Mouse (Mus musculus) kidney, embryonic 16.5 days (tissue): ENCODE data around the gene Gm16181. TPM values are rescaled to one million over a fixed set of nuclear protein-coding genes. Genes with fewer than 3 reads are reported as not detected.

Experiments used
- ATAC-seq: fragments of 200-750 bp; cut with Nextera tagmentation; 2 replicates; pipeline ENCODE4 v1.8.0; 2017; ENCODE audit warnings: moderate TSS enrichment; ENCODE audit not compliant: low FRiP score, low TSS enrichment
- H3K27ac ChIP-seq: fragments of 300-500 bp; sonication (generic); 2 replicates; pipeline ENCODE4 v1.5.1; 2014; ENCODE audit warnings: low read length
- H3K27me3 ChIP-seq: fragments of 300-500 bp; sonication (generic); 2 replicates; pipeline ENCODE4 v1.6.1; 2014; ENCODE audit warnings: low read length, control low read depth, mixed read lengths; ENCODE audit not compliant: insufficient read depth
- H3K36me3 ChIP-seq: fragments of 300-500 bp; sonication (generic); 2 replicates; pipeline ENCODE4 v1.6.1; 2014; ENCODE audit warnings: low read length, control low read depth, mixed read lengths; ENCODE audit not compliant: insufficient read depth
- H3K4me1 ChIP-seq: fragments of 300-500 bp; sonication (generic); 2 replicates; pipeline ENCODE4 v1.6.1; 2014; ENCODE audit warnings: low read length, control low read depth, mixed read lengths; ENCODE audit not compliant: insufficient read depth
- H3K4me2 ChIP-seq: fragments of 300-500 bp; sonication (generic); replicated peaks from 2 replicates; pipeline ENCODE4 v1.6.1; 2014; ENCODE audit warnings: low read depth, low read length
- H3K4me3 ChIP-seq: fragments of 300-500 bp; sonication (generic); 2 replicates; pipeline ENCODE4 v1.5.1; 2014; ENCODE audit warnings: mild to moderate bottlenecking, low read length
- H3K9ac ChIP-seq: fragments of 300-500 bp; sonication (generic); replicated peaks from 2 replicates; pipeline ENCODE4 v1.6.1; 2014; ENCODE audit warnings: low read length
- H3K9me3 ChIP-seq: fragments of 300-500 bp; sonication (generic); 2 replicates; pipeline ENCODE4 v1.6.1; 2016; ENCODE audit warnings: low read length, control low read depth
- WGBS: fragments of 180-500 bp; shearing (Covaris S2); extraction: QIAGEN DNeasy Blood & Tissue Kit; methylation state at CpG from one replicate; pipeline ENCODE4 v1.1.7; 2014; 5-methylcytosine and 5-hydroxymethylcytosine counted together
- polyA plus RNA-seq: library from polyadenylated mRNA; unstranded; fragments of >200 nt; fragmentation: Nextera tagmentation; extraction: Ambion mirVana; gene quantifications from 2 replicates; pipeline ENCODE4 v1.2.1, GENCODE M21; 2015

The Gm16181 gene
- polyA plus RNA-seq: 0.56 and 0.62 TPM in 2 replicates

DNA sequence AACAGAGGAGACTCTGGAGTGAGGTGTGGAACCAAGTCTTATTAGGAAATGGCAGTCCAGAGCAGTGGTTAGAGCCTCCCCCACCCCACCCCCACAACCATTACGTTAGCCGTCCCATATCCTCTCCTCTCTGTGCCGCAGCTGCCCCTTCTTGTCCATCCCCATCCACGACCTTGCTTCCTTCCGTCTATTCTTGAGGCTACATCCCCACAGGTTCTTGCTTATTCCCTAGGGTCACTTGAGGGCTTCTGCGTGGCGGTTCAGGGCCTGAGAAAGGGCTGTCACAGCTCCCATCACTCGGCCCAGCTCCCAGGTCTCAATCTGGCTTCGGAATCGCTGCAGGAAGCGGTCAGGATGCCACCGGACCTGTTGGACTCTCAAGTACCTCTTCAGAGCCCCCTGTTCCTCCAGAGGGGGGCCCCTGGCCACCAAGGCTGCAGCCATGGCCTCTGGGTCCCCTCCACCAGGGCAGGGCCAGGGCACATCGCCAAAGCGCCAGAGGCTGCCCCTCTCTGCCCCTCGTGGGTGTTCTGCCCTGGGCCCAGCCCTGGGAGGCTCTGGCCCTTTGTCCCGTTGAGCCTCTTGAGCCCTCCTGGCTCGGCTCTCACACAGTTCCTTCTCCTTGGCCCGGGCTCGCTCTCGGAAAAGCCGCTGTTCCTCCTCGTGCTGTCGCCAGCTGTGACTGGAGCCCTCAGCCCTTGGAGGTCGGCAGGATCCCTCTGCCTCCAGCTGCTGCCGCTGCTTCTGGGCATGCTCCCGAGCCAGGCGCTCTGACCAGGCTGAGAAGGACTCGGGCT is at the start of gene Gm16181:
TSS of gene Gm16181 (plus strand) at position 679 of the 797 bp plus-strand sequence.
- H3K27me3 ChIP-seq: no peaks in the 10 kb centered on the region
- H3K27ac ChIP-seq: peak within 1 kb of the TSS; percentile 56
- peak within 1 kb of the TSS; percentile 17; the same call in 1 of the 2 replicates for H3K9ac ChIP-seq
- no peaks in the 10 kb centered on the region for H3K9me3 ChIP-seq
- H3K36me3 ChIP-seq: peaks cover 15% of the 10 kb centered on the region
- no peak within 1 kb of the TSS for H3K4me2 ChIP-seq
- H3K4me3 ChIP-seq: no peak within 1 kb of the TSS
- ATAC-seq: no peak; the same call in 1 of the 2 replicates
- 68% methylated on average over 28 of the region's 28 CpGs for WGBS
- H3K4me1 ChIP-seq: peaks cover 9% of the 10 kb centered on the region

DNA sequence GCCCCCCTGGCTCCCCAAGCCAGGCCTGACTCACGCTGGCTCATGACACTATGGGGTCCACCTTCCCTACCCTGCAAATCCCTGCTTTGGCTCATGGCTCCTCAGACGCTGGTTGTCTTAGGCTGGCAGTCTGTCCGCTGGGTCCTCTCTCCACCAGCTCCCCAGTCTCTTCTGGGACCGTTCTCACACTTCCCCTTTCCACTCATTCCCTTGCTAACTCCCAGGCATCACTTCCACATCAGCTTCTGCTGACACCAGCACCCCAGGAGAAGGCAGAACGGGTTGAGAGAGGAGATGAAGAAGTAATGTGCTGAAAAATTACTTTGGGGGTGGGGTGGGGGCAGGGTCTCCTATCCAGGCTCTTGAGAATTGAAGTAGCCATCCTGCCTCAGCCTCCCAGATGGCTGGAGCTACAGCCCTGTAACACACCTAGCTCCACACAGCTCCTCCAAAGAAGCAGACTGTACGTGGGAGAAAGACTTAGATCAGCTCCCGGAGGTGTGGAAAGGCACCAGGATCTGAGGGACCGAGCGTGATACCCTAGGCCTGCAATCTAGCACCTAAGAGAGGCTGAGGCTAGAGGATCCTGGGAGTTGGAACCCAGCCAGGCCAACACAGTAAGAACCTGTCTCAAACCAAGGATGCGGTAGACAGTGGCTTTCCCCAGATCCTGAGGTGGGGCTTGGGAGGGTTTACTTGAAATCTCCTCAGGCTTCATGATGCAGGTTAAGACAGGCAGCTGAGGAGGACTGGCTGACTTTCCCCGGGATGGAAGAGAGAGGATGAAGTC is 48.0 kb upstream of the Gm16181 start:
- Histone ChIP-seq H3K27ac (peak overlapping the region; percentile 69; the same call in 1 of the 2 replicates), H3K4me1 (no peaks in the 10 kb centered on the region), H3K9me3 (no peaks in the 10 kb centered on the region), H3K4me3 (no peak overlapping the region), H3K27me3 (no peaks in the 10 kb centered on the region), H3K36me3 (no peaks in the 10 kb centered on the region), H3K9ac (no peak overlapping the region), H3K4me2 (no peak overlapping the region)
- ATAC-seq: no peak
- WGBS: 68% methylated on average over 11 of the region's 11 CpGs

DNA sequence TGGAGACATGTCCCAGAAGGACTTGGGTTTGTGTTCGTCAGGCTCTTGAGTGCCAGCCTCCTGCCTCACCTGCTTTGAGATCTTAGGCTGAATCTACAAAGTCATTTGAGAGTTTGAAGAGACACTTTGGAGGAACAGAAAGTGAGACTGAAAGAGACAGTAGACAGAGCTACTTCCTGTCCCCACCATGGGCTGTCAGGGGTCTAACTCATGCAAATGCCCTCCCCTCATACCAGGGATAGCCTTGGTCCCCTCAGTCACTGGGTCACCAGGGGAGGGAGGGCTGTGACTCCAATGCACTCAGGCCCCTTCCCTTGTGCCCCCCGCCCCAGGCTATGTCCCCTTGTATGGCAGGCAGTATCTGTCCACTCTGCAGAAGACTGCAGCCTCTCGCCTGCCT is 47.3 kb upstream of the Gm16181 start:
- no peaks in the 10 kb centered on the region for H3K4me1 ChIP-seq
- H3K9me3 ChIP-seq: no peaks in the 10 kb centered on the region
- no peak overlapping the region for H3K9ac ChIP-seq
- no peaks in the 10 kb centered on the region for H3K36me3 ChIP-seq
- no peak overlapping the region for H3K4me3 ChIP-seq
- ATAC-seq: no peak
- H3K4me2 ChIP-seq: no peak overlapping the region
- no peaks in the 10 kb centered on the region for H3K27me3 ChIP-seq
- 77% methylated on average over 3 of the region's 3 CpGs for WGBS
- peak overlapping the region; percentile 69 for H3K27ac ChIP-seq

DNA sequence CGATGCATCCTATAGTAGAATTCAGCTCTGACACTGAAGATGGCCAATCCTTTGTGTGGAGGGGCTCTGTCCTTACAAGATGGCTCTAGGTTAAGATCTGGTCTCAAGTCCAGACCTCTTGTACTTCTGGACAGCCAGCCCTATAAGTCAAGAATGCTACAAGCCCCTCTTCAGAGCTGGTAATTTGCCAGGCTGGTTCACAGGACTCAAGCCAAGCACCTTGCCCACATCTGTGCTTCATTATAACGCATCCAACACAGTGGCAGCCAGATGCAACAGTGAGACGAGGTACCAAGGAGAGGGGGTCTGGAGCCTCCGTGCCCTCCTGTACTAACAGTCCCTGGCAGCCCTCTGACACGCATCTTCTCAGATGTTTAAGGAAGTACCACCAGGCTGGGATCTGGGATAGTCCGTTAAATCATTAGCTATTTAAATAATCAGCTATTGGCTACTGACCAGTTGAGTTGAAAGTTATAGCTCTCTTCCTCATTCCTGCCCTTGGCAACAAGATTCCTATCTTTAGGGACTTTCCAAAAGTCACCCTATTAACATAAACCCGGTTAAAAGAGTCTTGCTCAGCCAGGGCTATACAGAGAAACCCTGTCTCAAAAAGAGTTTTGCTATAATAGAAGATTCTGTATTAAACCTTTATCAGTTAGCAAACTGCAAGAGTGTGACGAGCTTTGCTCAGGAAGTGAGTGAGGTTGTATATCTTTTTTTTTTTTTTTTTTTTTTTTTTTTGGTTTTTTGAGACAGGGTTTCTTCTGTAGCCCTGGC is 46.2 kb upstream of the Gm16181 start:
- Histone ChIP-seq H3K36me3 (no peaks in the 10 kb centered on the region), H3K4me1 (no peaks in the 10 kb centered on the region), H3K9ac (0 out of 2 replicates have a peak overlapping the region, but pooled peaks have one; percentile 32), H3K27ac (peak overlapping the region; percentile 69; the same call in 1 of the 2 replicates), H3K4me3 (no peak overlapping the region), H3K27me3 (no peaks in the 10 kb centered on the region), H3K4me2 (no peak overlapping the region), H3K9me3 (no peaks in the 10 kb centered on the region)
- no peak for ATAC-seq
- 64% methylated on average over 8 of the region's 8 CpGs for WGBS

DNA sequence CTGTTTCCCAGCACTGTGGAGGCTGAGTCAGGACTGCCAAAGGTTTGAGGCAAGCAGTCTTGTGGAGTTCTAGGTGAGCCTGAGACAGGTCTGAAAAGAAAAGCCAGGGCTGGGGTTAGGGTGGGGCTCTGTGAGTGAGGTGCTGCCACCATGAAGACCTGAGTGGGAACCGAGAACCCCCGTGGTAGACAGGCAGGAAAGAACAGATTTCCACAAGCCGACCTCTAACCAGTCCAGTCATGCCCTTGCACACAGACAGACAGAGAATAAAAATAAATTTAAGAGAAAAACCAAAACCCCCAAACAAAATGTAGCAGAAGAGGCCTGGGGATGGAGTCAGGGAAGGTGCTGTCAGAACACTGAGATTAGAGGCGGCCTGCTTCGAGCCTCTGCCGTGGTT is 45.3 kb upstream of the Gm16181 start:
- no peak for ATAC-seq
- Histone ChIP-seq H3K4me1 (no peaks in the 10 kb centered on the region), H3K27ac (no peak overlapping the region), H3K36me3 (no peaks in the 10 kb centered on the region), H3K9ac (no peak overlapping the region), H3K4me2 (no peak overlapping the region), H3K9me3 (no peaks in the 10 kb centered on the region), H3K27me3 (no peaks in the 10 kb centered on the region), H3K4me3 (no peak overlapping the region)
- WGBS: 68% methylated on average over 6 of the region's 6 CpGs

DNA sequence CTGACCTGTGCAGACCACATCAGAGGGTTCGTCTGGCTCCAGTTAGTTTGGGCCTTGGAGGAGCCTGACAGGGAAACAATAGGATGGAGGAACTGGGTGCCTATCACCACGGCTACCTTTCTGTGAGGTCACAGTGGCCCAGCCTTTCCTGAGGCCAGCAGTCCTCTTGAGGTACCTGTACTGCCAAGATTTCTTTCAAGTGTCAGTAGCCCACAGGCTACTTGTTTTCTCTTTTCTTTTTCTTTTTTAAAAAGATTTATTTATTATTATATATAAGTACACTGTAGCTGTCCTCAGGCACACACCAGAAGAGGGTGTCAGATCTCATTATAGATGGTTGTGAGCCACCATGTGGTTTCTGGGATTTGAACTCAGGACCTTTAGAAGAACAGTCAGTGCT is 44.7 kb upstream of the Gm16181 start, which contains the start of gene Aif1:
TSS of gene Aif1 (minus strand) at position 101 of the 400 bp plus-strand sequence.
- WGBS: 68% methylated on average over 2 of the region's 2 CpGs
- H3K9me3 ChIP-seq: no peaks in the 10 kb centered on the region
- H3K9ac ChIP-seq: no peak within 1 kb of the TSS
- no peaks in the 10 kb centered on the region for H3K4me1 ChIP-seq
- no peak within 1 kb of the TSS for H3K4me2 ChIP-seq
- no peaks in the 10 kb centered on the region for H3K36me3 ChIP-seq
- H3K4me3 ChIP-seq: no peak within 1 kb of the TSS
- ATAC-seq: no peak
- H3K27me3 ChIP-seq: no peaks in the 10 kb centered on the region
- H3K27ac ChIP-seq: no peak within 1 kb of the TSS

DNA sequence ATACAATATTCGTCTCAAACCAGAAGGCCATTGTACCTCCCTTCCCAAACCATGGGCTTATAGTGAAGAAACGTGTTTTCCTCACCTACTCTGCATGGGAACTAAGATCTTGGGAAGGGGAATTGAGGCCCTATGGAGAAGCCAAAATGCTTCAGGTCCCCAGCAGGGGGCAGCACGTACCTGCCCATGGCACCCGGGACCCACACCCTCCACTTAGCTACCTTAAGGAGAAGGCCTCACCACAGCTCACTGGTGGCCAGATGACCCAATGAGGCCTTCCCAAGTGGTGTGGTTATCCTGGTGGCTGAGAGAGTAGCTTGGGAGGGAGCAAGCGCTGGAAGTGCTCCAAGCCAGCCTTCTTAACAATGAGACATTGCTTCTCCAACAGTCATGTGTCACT is 42.1 kb upstream of the Gm16181 start:
- Histone ChIP-seq H3K9me3 (no peaks in the 10 kb centered on the region), H3K9ac (no peak overlapping the region), H3K4me1 (no peaks in the 10 kb centered on the region), H3K27ac (no peak overlapping the region), H3K36me3 (no peaks in the 10 kb centered on the region), H3K4me3 (no peak overlapping the region), H3K27me3 (no peaks in the 10 kb centered on the region), H3K4me2 (no peak overlapping the region)
- ATAC-seq: peak; percentile 74
- 15% methylated on average over 5 of the region's 5 CpGs for WGBS

DNA sequence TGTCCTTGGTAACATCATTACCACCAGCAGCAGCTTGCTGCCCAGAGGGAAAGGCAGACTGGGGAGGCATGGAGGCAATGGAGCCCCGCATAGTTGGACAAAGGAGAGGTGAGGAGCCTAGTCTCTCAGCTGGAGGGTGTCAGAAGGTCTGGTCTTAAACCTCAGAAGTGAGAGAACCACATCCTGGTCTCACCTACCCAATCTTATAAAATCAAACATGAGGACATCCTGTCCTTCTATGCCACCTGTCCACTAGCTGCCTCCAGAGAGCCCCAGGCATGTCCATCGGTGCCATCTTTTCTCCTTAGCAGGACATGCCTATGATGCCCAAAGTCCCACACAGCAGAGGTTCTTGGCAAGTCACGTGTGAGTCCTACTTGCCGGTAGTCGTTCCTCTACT is 40.5 kb upstream of the Gm16181 start:
- Histone ChIP-seq H3K9me3 (no peaks in the 10 kb centered on the region), H3K4me3 (no peak overlapping the region), H3K9ac (no peak overlapping the region), H3K27me3 (no peaks in the 10 kb centered on the region), H3K27ac (no peak overlapping the region), H3K36me3 (no peaks in the 10 kb centered on the region), H3K4me1 (no peaks in the 10 kb centered on the region), H3K4me2 (no peak overlapping the region)
- no peak for ATAC-seq
- 88% methylated on average over 5 of the region's 5 CpGs for WGBS
